Mouse (Mus musculus) adrenal gland, adult 18-20 months (tissue): ENCODE results near the gene Polm. TPM values are rescaled to one million over a fixed set of nuclear protein-coding genes. Genes with fewer than 3 reads are reported as not detected.
"Not testable (repeated sequence)": the region's sequence is repeated elsewhere in the genome, so short reads cannot be mapped to it uniquely, and the experiment has no call there.

ENCODE experiments used
- DNase-seq, 2 experiments: peaks; one replicate each; pipeline ENCODE4 v3.0.0; 2021 to 2022; ENCODE audit warnings: low spot score in 2 of 2
- total RNA-seq, 2 experiments: library from RNA; stranded (reverse); gene quantifications; 1 replicate in 1 of 2; 2 replicates in 1 of 2; pipeline ENCODE4 v1.2.3; 2021

The Polm gene
- total RNA-seq, 2 experiments from 2014 or later = 4.9 to 5.3 TPM

GRCm38 (mm10) chr11:5856479-5857130, 18.8 kb upstream of the Polm start:
- DNase-seq = no peak

GRCm38 (mm10) chr11:5855902-5856301, 18.1 kb upstream of the Polm start:
- no peak for DNase-seq

- DNase-seq = no peak
These were observed 17.7 kb upstream of the Polm start for GRCm38 (mm10) chr11:5855481-5855880.

GRCm38 (mm10) chr11:5852314-5852713, 14.5 kb upstream of the Polm start:
- no peak for DNase-seq

GRCm38 (mm10) chr11:5851021-5851736, 13.4 kb upstream of the Polm start:
- no peak for DNase-seq

- DNase-seq = no peak
These were observed 12.6 kb upstream of the Polm start for GRCm38 (mm10) chr11:5850452-5850851.

- DNase-seq = no peak
These were observed 11.5 kb upstream of the Polm start for GRCm38 (mm10) chr11:5849316-5849715.

- DNase-seq = no peak
These were observed 10.9 kb upstream of the Polm start for GRCm38 (mm10) chr11:5848741-5849140.

- DNase-seq = no peak
These were observed 9.0 kb upstream of the Polm start for GRCm38 (mm10) chr11:5846639-5847345.

- DNase-seq = no peak
These were observed 5.3 kb upstream of the Polm start for GRCm38 (mm10) chr11:5843131-5843530.

GRCm38 (mm10) chr11:5841751-5842150, 3.9 kb upstream of the Polm start:
- DNase-seq = no peak

GRCm38 (mm10) chr11:5840346-5840745, 2.5 kb upstream of the Polm start:
- no peak for DNase-seq

- DNase-seq = no peak
These were observed 1.7 kb downstream of the Polm start for GRCm38 (mm10) chr11:5836126-5836525.

- no peak for DNase-seq
These were observed 2.8 kb downstream of the Polm start for GRCm38 (mm10) chr11:5835057-5835456.

- DNase-seq = no peak
These were observed 3.3 kb downstream of the Polm start for GRCm38 (mm10) chr11:5834506-5834905.

GRCm38 (mm10) chr11:5829327-5829726, 8.5 kb downstream of the Polm start:
- DNase-seq = no peak

GRCm38 (mm10) chr11:5828509-5829191, 9.2 kb downstream of the Polm start:
- DNase-seq = no peak

- no peak for DNase-seq
These were observed 9.9 kb downstream of the Polm start for GRCm38 (mm10) chr11:5827931-5828330.

GRCm38 (mm10) chr11:5825432-5825831, 12.4 kb downstream of the Polm start:
- no peak for DNase-seq

GRCm38 (mm10) chr11:5819223-5819622, 18.6 kb downstream of the Polm start:
- DNase-seq = no peak

- DNase-seq = no peak
These were observed 24.4 kb downstream of the Polm start for GRCm38 (mm10) chr11:5813381-5813780.

- DNase-seq = not testable (repeated sequence)
These were observed 28.3 kb downstream of the Polm start for GRCm38 (mm10) chr11:5809487-5809886.
